Mouse (Mus musculus) CH12.LX (cell line): Measurements from ENCODE around the gene Wwc2. TPM values are rescaled to one million over a fixed set of nuclear protein-coding genes. Genes with fewer than 3 reads are reported as not detected.

ENCODE experiments used
- DNase-seq: peaks from one replicate; pipeline ENCODE4 v3.0.0-alpha.2; 2013; ENCODE audit errors: extremely low read depth
- H3K27ac ChIP-seq: 2 replicates; pipeline ENCODE4 v1.5.1; 2012; ENCODE audit warnings: low read depth, mild to moderate bottlenecking, control low read depth, moderate library complexity; ENCODE audit not compliant: insufficient read depth
- H3K27me3 ChIP-seq: replicated peaks from 2 replicates; pipeline ENCODE3; 2012; ENCODE audit warnings: inconsistent platforms
- H3K36me3 ChIP-seq, 2 experiments: replicated peaks in 1 of 2; 2 replicates each; pipeline versions ENCODE3 to v1.6.1; 2012; ENCODE audit warnings: inconsistent platforms in 1 of 2, low read length in 1 of 2, mild to moderate bottlenecking in 1 of 2, mixed read lengths in 1 of 2, moderate library complexity in 1 of 2; ENCODE audit not compliant: control insufficient read depth in 1 of 2, insufficient read depth in 1 of 2
- H3K4me1 ChIP-seq, 2 experiments: 2 replicates each; pipeline ENCODE4 v1.6.1; 2012; ENCODE audit warnings: inconsistent platforms in 1 of 2, moderate library complexity in 1 of 2; ENCODE audit not compliant: insufficient read depth in 2 of 2, control insufficient read depth in 1 of 2
- H3K4me2 ChIP-seq: 2 replicates; pipeline ENCODE4 v1.6.1; 2012; ENCODE audit warnings: low read depth, mild to moderate bottlenecking, control low read depth; ENCODE audit not compliant: poor library complexity, insufficient read depth, severe bottlenecking
- H3K4me3 ChIP-seq, 3 experiments: fragments of 150-350 bp in 1 of 3; sonication (generic) in 1 of 3; replicated peaks in 1 of 3; 2 replicates each; pipeline versions ENCODE3 to v1.5.1; 2011 to 2012; ENCODE audit warnings: low read depth in 2 of 3, low read length in 2 of 3, mild to moderate bottlenecking in 2 of 3, moderate library complexity in 2 of 3, control low read depth in 1 of 3, improper control_type of control experiment in 1 of 3, inconsistent platforms in 1 of 3, mixed read lengths in 1 of 3; ENCODE audit not compliant: poor library complexity in 1 of 3
- H3K79me2 ChIP-seq: replicated peaks from 2 replicates; pipeline ENCODE4 v1.6.1; 2012; ENCODE audit warnings: mild to moderate bottlenecking, moderate library complexity; ENCODE audit not compliant: control insufficient read depth, poor library complexity, insufficient read depth, severe bottlenecking; ENCODE audit errors: extremely low read depth
- H3K9ac ChIP-seq: 2 replicates; pipeline ENCODE4 v1.6.1; 2012; ENCODE audit warnings: low read depth, mild to moderate bottlenecking, control low read depth, moderate library complexity; ENCODE audit not compliant: insufficient read depth
- H3K9me3 ChIP-seq: replicated peaks from 2 replicates; pipeline ENCODE3; 2012; ENCODE audit warnings: low read length, inconsistent platforms, mixed read lengths
- BHLHE40 ChIP-seq: IDR thresholded peaks from 2 replicates; pipeline ENCODE4 v1.6.1; 2011; ENCODE audit warnings: mild to moderate bottlenecking, low read depth, low read length, improper control_type of control experiment
- CHD2 ChIP-seq: IDR thresholded peaks from 2 replicates; pipeline ENCODE4 v1.6.1; 2011; ENCODE audit warnings: low read length, improper control_type of control experiment
- CTCF ChIP-seq, 2 experiments: IDR thresholded peaks in 1 of 2; conservative IDR thresholded peaks in 1 of 2; 2 replicates each; pipeline ENCODE4 v1.5.1; 2011 to 2012; ENCODE audit warnings: low read depth in 2 of 2, low read length in 2 of 2, improper control_type of control experiment in 1 of 2, inconsistent platforms in 1 of 2, mild to moderate bottlenecking in 1 of 2, moderate library complexity in 1 of 2
- E2F4 ChIP-seq: IDR thresholded peaks from 2 replicates; pipeline ENCODE4 v1.6.1; 2011; ENCODE audit warnings: low read depth, low read length, improper control_type of control experiment; ENCODE audit not compliant: insufficient replicate concordance
- JUND ChIP-seq: conservative IDR thresholded peaks from 2 replicates; pipeline ENCODE4 v1.6.1; 2011; ENCODE audit warnings: low read depth, low read length, improper control_type of control experiment
- MAX ChIP-seq: IDR thresholded peaks from 2 replicates; pipeline ENCODE4 v1.6.1; 2011; ENCODE audit warnings: low read length, improper control_type of control experiment
- MEF2A ChIP-seq: IDR thresholded peaks from 2 replicates; pipeline ENCODE4 v1.6.1; 2014; ENCODE audit warnings: low read depth, mild to moderate bottlenecking, inconsistent platforms, low read length, improper control_type of control experiment, borderline replicate concordance
- MXI1 ChIP-seq: IDR thresholded peaks from 2 replicates; pipeline ENCODE4 v1.6.1; 2011; ENCODE audit warnings: mild to moderate bottlenecking, low read depth, low read length, improper control_type of control experiment
- NELFE ChIP-seq: IDR thresholded peaks from 2 replicates; pipeline ENCODE4 v1.6.1; 2011; ENCODE audit warnings: low read depth, low read length, improper control_type of control experiment
- NRF1 ChIP-seq: IDR thresholded peaks from 2 replicates; pipeline ENCODE4 v1.6.1; 2014; ENCODE audit warnings: low read depth, mild to moderate bottlenecking, inconsistent platforms, low read length, improper control_type of control experiment, moderate library complexity
- PAX5 ChIP-seq: IDR thresholded peaks from 2 replicates; pipeline ENCODE4 v1.6.1; 2012; ENCODE audit warnings: low read length, inconsistent platforms, mixed read lengths
- POLR2A ChIP-seq: IDR thresholded peaks from 2 replicates; pipeline ENCODE4 v1.6.1; 2011; ENCODE audit warnings: low read depth, mild to moderate bottlenecking, improper control_type of control experiment, low read length
- RAD21 ChIP-seq: IDR thresholded peaks from 2 replicates; pipeline ENCODE4 v1.6.1; 2011; ENCODE audit warnings: low read depth, mild to moderate bottlenecking, low read length, improper control_type of control experiment, moderate library complexity
- TBP ChIP-seq: conservative IDR thresholded peaks from 2 replicates; pipeline ENCODE4 v1.6.1; 2011; ENCODE audit warnings: low read depth, low read length, improper control_type of control experiment
- USF2 ChIP-seq: conservative IDR thresholded peaks from 2 replicates; pipeline ENCODE4 v1.6.1; 2011; ENCODE audit warnings: low read depth, low read length, improper control_type of control experiment
- ZC3H11A ChIP-seq: IDR thresholded peaks from 2 replicates; pipeline ENCODE4 v1.6.1; 2012; ENCODE audit warnings: low read depth, mild to moderate bottlenecking, inconsistent platforms, low read length, improper control_type of control experiment
- ZKSCAN1 ChIP-seq: IDR thresholded peaks from 2 replicates; pipeline ENCODE4 v1.6.1; 2012; ENCODE audit warnings: low read depth, inconsistent platforms, low read length, improper control_type of control experiment, borderline replicate concordance
- ZNF384 ChIP-seq: IDR thresholded peaks from 2 replicates; pipeline ENCODE4 v1.6.1; 2012; ENCODE audit warnings: low read depth, low read length, improper control_type of control experiment, inconsistent platforms
- dilution Hi-C: fragments of 300-500 bp; cut with MboI; formaldehyde crosslinking; loops from 2 replicates; pipeline ENCODE4 v1.14.3; 2020; ENCODE audit warnings: low sequenced_read_pairs; ENCODE audit not compliant: extremely low pct_unique_long_range_greater_than_20kb, extremely low pct_ligation_motif_present
- in situ Hi-C: fragments of 300-500 bp; cut with MboI; formaldehyde crosslinking; loops from 3 replicates; pipeline ENCODE4 v1.14.3; 2019; ENCODE audit warnings: low sequenced_read_pairs, low pct_ligation_motif_present, low pct_unique_long_range_greater_than_20kb, mixed read lengths
- polyA plus RNA-seq: library from polyadenylated mRNA; unstranded; fragments of >175 nt; gene quantifications from 2 replicates; pipeline ENCODE4 v1.2.1, GENCODE M21; 2012; ENCODE audit warnings: low read depth; ENCODE audit not compliant: insufficient read length
- total RNA-seq, 2 experiments: library from RNA; depleted of rRNA; stranded (reverse); fragments of 300-350 nt in 1 of 2; fragments of >200 nt in 1 of 2; gene quantifications; 2 replicates each; pipeline ENCODE4 v1.2.3; 2012 to 2014

Gene Wwc2
- total and polyA plus RNA-seq, 3 experiments, result 0.04 to 1.1 (median 0.32) TPM

GRCm38 (mm10) chr8:47935461-47935860, 55.3 kb downstream of the Wwc2 start:
- dilution Hi-C loops, result no loop called here
- Histone ChIP-seq H3K27me3 (no peaks in the 10 kb centered on the region), H3K79me2 (no peaks in the 10 kb centered on the region), H3K36me3 (no peaks in the 10 kb centered on the region), H3K4me2 (no peak overlapping the region), H3K9me3 (no peaks in the 10 kb centered on the region), H3K27ac (no peak overlapping the region), H3K4me1 (peaks cover 0 to 19% of the 10 kb centered on the region in 2 experiments; a peak in 2 of 4 replicates), H3K4me3 (no peak overlapping the region)
- DNase-seq, result peak; percentile 70
- in situ Hi-C loops, result no loop called here
- no peak for TF ChIP-seq ZNF384
- TF ChIP-seq, all 38 proteins: peak for 0
- H3K9ac ChIP-seq, result no peak overlapping the region

GRCm38 (mm10) chr8:47933087-47933486, 57.6 kb downstream of the Wwc2 start:
- H3K4me2 ChIP-seq, result no peak overlapping the region
- no peak overlapping the region for H3K27ac ChIP-seq
- no peaks in the 10 kb centered on the region for H3K79me2 ChIP-seq
- no peak for DNase-seq
- no peaks in the 10 kb centered on the region for H3K27me3 ChIP-seq
- dilution Hi-C loops (no loop called here), in situ Hi-C loops (no loop called here)
- no peak overlapping the region for H3K4me3 ChIP-seq
- no peaks in the 10 kb centered on the region for H3K9me3 ChIP-seq
- H3K9ac ChIP-seq, result no peak overlapping the region
- TF ChIP-seq POLR2A (no peak), MAX (no peak), MEF2A (no peak), BHLHE40 (no peak), CTCF (conservative IDR thresholded peaks at IDR 0.05 in 1 of 2, IDR thresholded peaks at IDR 0.05 in 1 of 2; ENCODE audit: low read depth in 2 of 2, low read length in 2 of 2) (no peak), NELFE (no peak), USF2 (no peak), TBP (no peak), ZNF384 (no peak), ZC3H11A (no peak), NRF1 (no peak), CHD2 (no peak), MXI1 (no peak), E2F4 (no peak), JUND (no peak), RAD21 (no peak), PAX5 (no peak), ZKSCAN1 (no peak)
- peaks cover 0 to 23% of the 10 kb centered on the region in 2 experiments; a peak in 2 of 4 replicates for H3K4me1 ChIP-seq
- H3K36me3 ChIP-seq, result no peaks in the 10 kb centered on the region
